Mouse (Mus musculus) kidney, postnatal 10 days (tissue): Measurements from ENCODE around the gene Morn4.
A peak's percentile ranks its signal among the peaks of the same experiment; 100 is the strongest.

Experiments
- DNase-seq: peaks from one replicate; pipeline ENCODE4 v3.0.0; 2021; ENCODE audit warnings: mixed read lengths

Morn4 gene

DNA sequence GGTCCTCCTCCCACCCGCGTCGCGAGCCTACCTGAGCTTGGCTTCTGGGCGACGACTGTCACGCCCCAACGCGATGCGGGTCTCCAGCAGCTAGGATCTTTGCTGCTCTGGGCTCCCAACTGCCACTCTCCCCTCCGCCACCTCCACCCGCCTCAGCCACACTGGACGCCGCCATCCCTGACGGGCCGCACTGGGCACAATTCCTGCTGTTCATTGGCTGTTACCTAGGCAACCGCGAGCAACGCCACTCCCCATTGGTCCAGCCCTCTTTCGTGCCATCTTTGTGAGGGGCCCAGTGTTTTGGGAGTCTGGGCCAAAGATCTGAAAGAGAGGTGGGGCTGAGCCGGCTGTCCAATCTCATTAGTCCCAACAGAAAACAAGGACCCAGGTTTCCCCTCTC, at the start of gene Morn4:
Morn4 (minus strand) TSS at position 192 of the 400 bp plus-strand sequence.
- peak; percentile 92 for DNase-seq

DNA sequence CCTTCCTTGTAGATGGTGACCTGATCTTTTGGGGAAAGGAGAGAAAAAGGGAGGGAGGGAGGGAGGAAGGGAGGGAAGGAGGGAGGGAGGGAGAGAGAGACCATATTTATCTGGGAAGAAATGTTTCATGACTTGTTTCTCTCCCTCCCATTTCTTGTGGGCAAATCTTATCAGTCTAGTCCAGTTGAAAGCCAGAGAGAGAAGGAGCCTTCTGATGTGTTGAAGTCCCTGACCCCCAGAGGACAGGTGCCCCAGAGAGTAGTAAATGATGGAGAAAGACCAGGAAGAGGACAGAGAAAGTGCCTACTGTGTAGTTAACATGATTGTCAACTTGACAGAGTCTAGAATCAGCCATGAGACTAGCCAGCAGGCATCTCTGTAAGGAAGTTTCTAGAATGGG, 48.9 kb upstream of the Morn4 start:
- no peak for DNase-seq

DNA sequence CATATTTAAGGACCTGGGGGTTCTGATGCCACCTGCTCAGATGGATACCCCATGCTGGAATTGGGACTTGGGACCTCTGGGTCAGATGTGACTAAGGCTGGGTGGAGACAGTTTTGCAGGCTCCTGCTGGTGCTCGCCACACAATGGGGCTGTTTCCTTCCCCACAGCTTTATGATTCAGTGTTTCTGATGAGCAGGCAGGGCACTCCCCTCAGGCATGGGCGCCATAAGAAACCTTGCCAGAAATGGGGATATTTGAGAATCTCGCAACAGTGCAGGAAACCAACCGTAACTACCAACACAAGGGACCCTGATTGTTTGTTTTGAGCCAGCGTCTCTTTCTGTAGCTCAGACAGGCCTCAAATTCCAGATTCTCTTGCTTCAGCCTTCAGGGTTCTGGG, 44.9 kb upstream of the Morn4 start:
- no peak for DNase-seq

DNA sequence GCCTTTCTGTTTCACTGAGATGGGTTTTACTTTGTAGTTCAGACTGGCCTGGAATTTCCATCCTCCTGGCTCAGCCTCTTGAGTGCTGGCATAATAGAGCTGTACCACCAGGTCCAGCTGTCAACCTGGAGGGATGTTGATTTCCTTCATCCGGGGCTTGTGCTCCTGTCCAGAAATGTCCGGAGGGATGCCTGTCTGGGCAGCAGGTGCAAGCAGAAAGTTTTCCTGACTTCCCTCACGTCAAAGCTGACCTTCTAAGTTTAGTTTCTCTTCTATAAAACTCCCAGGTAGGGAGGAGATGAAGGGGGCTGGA, 44.1 kb upstream of the Morn4 start:
- DNase-seq: no peak

DNA sequence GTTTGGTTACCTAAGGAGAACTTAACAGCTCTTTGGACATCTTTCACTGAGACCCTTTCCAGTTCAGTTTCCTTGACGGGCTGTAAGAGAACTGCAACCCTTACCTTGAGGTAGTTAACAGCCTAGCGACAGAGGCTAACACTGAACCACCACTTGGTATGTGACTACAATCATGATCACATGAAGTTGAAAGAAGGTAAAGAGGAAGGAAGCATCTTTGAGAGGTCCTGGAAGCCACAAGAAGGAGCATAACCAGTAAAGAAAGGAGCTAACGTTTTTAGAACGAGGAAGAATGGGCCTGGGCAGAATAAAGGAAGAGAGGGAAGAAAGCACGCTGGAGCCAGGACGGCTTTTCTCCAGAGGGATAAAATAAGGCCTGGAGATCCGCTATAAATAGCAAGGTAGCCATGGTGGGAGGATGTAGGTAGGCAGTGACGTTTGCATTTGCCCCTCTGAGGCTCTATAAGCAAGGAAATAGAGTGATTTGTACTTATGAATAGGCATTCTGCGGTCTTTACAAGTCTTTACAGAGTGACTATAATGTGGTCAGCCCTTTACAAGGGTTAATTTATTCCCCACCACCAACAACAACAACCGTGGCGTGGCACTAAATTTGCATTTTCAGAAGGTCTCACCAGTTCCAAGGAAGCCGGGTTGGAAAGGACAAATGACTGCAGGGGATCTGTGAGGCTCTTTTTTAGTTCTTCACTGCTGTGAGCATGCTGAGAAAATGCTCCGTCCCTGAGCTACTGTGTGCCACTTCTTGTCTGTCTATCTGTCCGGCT, 43.5 kb upstream of the Morn4 start:
- no peak for DNase-seq

DNA sequence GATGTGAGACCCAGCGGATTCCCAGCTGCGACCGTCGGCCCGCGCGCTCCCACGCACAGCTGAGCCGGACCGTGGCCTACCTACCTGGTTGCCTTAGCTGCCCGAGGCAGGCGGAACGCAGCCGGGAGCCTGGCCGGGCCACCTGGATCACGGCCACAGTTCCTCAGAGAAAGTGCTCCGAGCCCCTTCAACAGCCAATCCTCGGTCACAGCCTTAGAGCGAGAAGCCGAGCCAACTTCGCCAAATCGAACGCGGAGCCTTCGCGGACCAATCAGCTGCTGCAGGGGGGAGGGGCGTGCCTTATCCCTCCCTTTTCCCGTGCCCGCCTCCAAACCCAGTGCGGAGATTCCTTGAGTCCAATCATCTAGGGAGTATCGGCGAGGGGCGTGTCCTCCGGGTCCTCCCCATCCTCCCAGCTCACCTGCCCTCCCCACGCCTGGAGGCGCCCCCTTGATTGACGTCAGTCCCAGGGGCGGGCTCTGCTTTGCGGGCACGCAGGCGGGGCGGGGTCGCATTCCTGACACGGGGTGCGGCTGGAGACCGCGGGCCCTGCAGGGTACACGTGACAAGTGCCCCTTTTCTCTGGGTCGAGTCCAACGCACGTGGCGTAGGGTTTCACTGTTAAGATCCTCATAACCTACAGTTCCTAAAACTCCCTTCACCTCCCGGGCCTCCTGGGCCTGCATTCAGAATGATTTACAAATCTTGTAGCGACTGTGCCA, 42.8 kb upstream of the Morn4 start, which contains the start of gene Avpi1:
Avpi1 (minus strand) TSS at position 273 of the 722 bp plus-strand sequence.
- DNase-seq: peak; percentile 99

DNA sequence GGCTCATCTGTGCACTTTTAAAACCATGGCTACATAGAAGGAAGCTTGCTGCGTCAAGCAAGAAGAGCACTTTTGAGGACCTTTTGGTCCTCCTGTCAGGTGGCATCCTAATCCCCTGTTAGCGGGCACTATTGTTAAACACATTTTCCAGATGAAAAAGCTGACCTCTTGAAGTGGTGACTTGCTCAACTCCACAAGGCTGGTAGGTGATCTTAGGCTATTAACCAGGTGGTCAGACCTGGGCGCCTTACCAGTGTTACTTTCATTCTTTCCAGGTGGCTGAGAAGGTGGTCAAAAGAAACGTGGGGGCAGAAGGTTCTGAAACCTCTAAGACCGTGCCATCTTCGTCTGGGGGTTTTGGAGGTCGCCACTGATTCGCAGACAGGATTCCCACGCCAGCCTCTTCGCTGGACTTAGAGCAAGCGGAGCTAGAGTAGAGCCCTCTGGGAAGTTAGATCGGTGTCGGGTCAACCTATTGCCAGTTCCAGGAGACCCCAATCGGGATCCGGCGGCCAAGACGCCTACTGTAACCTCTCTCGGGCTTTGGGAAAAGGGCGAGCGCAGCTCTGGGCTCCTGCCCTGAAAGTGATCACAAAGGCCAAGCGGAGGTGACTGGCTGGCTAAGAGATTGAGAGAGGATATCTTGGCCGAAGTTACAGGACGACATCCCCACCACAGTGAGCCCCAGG, 42.0 kb upstream of the Morn4 start:
- no peak for DNase-seq

DNA sequence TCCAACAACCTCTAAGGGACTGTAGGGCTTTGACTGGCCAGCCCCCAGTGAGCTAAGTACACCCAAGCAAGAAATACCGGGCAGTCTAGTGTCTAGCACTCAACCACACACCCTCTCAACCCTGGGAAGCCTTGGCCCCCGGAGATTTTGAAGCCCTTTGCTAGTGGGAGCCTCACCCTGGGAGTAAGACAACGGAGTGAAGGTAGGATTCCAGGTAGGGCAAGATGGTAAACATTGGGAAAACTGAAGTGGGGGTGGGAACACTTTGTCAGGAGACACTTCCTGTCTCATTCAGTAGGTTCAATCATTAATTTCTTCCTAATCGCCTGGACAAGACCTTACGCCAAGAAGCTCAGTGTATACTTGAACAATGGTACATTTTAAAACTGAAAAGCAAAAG, 40.9 kb upstream of the Morn4 start:
- no peak for DNase-seq

DNA sequence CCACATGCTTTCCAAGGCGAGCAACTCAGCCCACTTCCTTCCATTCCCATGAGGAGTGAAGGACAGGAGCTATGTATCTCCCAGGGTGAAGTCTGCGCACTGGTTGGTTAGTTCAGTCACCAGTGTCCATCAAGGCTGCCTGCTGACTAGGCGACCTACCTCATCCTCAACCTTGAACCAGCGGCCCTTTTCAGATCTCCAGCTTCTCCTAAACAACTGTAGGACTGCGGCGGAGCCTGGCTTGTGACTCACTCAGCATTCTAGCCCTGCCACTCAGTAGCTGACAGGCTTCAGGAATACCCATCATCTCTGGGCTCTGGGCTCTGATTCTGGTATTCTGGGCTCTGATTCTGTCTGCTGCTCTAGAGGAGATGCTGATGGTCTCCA, 40.1 kb upstream of the Morn4 start:
- no peak for DNase-seq

DNA sequence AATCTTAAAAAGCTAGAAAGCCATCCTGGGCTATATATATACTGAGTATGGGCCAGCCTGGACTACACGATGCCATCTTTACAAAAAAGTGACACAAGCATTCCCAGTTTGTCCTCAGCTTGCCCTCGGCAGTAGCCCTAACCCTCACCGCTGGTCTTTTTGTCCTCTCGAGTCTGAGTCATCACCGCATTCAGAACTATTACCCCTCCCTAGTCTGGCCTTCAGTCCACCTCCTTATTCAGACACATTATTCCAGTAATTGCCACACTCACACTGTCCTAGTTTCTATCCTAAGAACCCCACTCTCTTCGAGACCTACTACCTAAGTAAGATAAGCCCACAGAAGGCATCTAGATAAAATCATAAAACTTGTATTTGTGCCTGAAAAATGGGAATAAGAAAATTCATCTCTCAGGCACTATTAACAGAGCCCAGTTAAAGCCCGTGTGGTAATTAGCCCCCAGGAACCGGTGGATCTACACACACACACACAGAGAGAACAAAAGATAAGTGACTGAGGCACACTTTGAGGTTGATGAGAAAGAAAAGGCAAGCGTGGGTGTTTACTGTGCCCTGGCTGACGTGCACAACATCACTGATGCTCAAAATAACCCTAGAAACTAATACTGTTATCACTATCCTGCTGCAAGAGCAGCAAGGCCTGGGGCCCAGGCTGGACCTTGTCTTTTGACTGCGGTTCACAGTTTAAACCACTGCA, 39.5 kb upstream of the Morn4 start:
- DNase-seq: no peak

DNA sequence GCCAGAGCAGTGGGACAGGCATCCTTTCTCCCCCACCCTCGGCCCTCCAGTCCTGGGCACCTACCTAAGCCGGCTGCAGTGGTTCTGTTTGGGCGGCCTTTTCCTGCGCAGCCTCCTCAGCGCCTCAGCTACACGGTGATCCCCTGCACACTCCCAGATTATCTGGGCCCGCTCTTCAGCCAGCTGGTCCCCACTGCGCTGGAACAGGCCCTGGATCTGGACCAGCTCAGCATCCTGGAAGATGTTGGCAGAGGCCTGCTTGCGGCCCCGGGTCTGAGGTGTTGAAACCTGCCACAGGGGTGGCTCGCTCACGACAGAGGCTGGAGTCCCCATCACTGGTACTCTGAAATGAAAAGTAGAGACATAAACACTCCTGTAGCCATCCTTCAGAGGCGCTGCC, 38.5 kb upstream of the Morn4 start:
- DNase-seq: no peak

DNA sequence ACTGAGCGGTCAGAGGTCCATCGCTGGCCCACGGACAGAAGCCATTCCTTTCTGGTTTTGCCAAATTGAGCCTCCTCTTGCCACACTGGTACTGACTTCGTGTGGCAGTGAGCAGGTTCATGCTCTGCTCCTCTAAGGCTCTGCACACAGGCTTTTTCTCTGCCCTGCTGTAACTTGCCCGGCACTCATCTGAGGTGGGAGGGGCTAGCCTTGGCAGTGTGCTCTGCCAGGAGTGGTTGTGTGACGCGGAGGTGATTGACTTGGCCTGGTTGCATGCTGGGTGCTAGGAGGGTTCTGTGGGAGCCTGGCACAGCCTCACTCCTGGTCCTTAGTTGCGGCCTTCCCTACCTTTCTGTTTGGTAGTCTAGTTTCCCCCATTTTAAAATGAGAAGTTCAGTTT, 34.3 kb upstream of the Morn4 start:
- no peak for DNase-seq

DNA sequence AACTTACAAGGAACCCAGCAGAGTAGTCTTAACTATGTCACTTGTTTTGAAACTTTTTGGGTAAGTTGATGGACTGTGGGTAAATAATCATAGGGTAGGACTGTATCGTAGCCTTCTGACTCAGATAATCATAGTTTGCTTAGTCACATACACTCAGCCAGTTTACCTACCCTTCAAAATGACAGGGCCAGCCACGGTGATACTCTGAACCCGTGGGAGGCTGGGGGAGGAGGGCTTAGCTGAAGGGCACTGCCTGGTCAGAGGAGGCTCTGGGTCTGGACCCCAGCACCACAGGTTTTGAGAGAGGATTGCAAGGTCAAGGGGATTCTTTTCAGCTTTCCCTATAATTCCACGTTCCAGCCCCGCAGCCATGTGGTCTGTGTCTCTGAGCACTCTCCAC, 32.4 kb upstream of the Morn4 start:
- no peak for DNase-seq

DNA sequence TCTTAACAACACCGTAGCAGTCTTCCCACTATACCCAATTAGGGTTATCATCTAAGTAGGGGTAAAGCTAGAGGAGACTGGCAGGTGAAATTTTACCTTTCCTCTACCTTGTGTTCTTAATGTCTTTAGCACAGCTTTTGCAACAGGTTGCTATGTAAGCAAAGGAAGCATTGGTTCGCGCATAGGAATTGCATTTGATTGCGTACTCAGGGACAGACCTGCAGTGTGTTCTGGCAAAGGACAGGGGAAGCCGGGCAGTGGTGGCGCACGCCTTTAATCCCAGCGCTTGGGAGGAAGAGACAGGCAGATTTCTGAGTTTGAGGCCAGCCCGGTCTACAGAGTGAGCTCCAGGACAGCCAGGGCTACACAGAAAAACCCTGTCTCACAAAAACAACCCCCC, 32.0 kb upstream of the Morn4 start:
- no peak for DNase-seq

DNA sequence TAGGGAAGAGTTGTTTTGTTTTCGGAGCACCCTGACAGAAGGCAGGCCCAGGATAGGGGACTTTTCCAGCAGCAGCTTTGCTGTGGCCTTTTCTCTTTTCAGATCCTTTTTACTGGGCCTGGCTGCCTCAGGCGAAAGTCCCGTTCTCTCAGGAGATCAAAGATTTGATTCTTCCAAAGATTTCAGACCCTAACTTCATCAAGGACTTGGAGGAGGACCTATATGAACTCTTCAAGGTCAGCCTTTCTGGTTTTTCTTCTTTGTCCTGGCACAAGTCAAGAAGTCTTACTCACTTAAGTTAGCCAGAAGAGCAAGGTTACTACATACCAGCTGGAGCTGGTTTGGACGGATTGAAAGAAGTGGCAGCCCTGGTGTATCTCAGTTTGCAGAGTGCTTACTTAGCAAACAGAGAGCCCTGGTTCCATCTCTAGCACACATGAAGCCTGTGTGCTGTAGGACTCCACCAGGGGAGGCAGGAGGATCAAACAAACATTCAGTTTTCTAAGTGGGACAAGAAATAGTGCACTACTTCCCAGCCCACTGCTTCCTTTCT, 29.7 kb upstream of the Morn4 start:
- DNase-seq: no peak

DNA sequence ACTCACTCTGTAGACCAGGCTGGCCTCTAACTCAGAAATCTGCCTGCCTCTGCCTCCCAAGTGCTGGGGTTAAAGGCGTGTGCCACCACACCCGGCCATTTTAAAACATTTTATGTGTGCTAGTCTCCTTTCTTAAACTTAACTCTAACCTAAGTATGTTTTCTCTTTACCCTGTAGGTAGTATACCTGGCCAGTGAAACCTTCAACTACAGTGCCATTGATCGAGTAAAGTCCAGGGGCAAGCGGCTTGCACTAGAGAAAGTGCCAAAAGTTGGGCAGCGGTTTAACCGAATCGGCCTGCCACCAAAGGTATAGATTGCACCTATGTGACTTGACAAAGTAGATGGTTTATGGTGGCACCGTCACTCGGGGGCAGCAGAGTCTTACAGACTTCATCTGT, 18.5 kb upstream of the Morn4 start:
- DNase-seq: no peak

DNA sequence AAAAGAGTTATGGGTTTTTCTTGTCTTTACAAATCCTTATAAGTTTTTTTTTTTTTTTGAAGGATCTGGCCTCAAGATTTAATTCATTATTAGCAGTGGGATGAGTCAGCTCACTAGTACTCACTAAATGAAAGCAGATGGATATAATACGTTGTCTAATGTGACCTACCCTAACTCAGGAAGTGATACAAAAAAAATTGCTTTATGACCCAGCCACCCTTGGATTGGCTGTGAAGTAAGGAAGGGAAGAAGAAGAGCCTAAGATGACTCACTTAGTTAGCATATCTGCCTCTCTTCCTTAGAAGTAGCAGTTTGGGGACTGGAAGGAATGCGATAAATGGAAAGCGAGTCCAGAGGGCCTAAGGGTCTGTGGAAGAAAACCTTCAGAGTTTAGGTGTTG, 13.2 kb upstream of the Morn4 start:
- no peak for DNase-seq

DNA sequence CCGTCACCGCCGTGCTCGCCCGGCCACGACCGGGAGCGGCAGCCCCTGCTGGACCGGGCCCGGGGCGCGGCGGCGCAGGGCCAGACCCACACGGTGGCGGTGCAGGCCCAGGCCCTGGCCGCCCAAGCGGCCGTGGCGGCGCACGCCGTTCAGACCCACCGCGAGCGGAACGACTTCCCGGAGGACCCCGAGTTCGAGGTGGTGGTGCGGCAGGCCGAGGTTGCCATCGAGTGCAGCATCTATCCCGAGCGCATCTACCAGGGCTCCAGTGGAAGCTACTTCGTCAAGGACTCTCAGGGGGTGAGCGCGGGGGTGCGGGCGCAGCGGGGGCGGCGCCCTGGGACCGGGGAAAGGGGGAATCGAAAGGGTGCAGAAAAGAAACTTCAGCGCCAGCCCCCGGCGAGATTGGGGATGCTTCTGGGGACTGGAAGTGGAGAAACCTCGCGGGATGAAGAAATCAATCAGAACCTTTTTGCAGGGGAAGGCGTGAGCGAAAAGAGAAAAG, 4.5 kb upstream of the Morn4 start:
- no peak for DNase-seq

DNA sequence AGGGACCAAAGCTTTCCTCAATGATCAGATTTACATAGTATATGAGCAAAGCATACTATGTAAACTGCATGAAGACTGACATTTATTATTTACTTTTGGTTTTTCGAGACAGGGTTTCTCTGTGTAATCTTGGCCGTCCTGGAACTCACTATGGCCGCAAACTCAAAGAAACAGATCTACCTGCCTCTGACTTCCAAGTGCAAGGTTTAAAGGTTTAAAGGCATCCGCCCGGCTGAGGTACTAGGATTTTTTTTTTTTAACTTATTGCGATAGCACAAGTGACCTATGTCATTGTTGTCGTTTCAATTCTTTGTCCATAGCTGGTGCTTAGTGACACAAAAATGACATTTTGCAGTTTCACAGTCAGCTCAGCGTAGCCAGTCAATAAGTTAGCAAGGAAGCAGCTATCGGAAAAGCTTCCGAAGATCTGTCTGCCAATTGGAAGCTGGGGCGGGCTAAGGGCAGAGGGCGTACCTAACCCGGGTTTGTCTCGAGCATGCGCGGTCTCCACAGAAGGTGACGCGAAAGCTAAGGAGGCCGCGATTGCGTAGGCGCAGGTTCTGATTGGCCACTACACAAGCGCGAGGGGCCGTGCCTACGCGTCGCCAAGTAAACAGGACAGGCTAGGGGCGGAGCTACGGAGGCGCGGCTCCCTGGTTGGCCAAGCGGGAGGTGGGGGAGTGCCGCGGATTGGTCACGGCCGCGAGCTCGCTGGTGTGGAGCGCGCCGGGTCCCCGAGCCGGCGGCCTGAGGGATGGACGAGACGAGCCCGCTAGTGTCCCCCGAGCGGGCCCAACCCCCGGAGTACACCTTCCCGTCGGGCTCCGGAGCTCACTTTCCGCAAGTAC, 3.8 kb upstream of the Morn4 start, which contains the start of gene Pi4k2a:
Pi4k2a (plus strand) TSS at position 723 of the 848 bp plus-strand sequence.
- peak; percentile 99 for DNase-seq

DNA sequence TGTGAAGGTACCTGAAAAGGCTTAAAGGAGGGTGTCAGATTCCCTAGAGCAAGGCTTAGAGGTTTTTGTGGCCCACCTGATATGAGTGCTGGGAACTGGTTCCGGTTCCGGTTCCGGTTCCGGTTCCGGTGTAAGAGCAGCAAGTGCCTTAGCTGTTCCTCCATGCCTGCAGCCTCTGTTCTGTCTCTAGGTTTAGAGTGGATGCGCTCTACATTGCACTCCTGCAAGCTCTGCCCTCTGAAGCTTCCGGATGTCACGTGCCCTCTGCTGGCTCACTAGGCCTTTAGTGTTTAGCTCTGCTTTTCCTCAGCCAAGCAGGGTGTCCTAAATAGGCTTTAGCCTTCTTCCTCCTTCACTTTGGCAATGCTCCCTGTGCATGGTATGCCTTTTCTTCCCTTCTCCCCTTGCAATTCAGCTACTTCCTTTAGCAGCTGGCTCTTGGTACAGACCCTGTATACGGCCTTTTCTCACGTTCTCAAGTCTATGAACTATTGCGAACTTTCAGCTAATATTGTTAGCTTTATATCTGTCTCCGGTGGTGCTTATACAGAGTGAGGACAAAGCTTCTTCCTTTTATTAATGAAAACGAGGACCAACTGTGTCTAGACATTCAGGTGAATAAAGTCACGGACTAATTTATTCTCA, 3.1 kb upstream of the Morn4 start:
- DNase-seq: peak; percentile 73

DNA sequence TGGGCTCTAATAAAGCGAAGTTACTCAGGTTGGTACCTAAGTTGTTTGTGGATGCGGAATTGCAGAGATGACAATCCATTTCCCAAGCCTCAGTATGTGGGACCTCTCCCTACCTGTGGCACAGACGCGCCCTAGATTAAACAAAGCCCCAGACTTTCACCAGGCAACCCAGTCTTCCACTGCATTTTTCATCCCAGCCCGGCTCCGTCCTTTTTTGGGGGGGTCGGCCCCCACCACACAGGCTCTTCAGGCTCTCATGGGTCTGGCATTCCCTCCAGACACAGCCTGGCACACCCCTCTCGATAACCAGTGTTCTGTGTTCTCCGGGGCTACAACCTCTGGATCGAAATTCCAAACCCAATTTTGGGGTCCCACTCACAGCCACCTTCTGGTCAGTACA, 467 bp downstream of the Morn4 start:
- DNase-seq: no peak
